Mouse (Mus musculus): ENCODE data around the gene Bpifa2.

- TF ChIP-seq CTCF (IDR thresholded peaks at IDR 0.05; ENCODE audit: low read depth) (peak; percentile 95), EP300 (optimal IDR thresholded peaks at IDR 0.05) (no peak)
Observed at GRCm38 (mm10) chr2:153995770-153996169, 12.3 kb upstream of the Bpifa2 start.

Measured in stomach, postnatal 0 days (tissue).